Mouse (Mus musculus) ZHBTc4 (cell line): ENCODE measurements around the gene Asb18.
A peak's percentile ranks its signal among the peaks of the same experiment; 100 is the strongest.

Source experiments
- DNase-seq: peaks from one replicate; pipeline ENCODE4 v3.0.0-alpha.2; 2011; ENCODE audit warnings: low read depth, low spot score

The Asb18 gene

GRCm38 (mm10) chr1:89971848-89972247, 42.6 kb downstream of the Asb18 start:
- DNase-seq = no peak

- no peak for DNase-seq
These were observed 44.8 kb downstream of the Asb18 start for GRCm38 (mm10) chr1:89969714-89970110.

- peak; percentile 39 for DNase-seq
These were observed 45.3 kb downstream of the Asb18 start for GRCm38 (mm10) chr1:89969072-89969713.

GRCm38 (mm10) chr1:89968111-89968851, 46.2 kb downstream of the Asb18 start:
- DNase-seq = peak; percentile 83

GRCm38 (mm10) chr1:89967585-89967984, 46.9 kb downstream of the Asb18 start:
- DNase-seq = no peak

GRCm38 (mm10) chr1:89964426-89964825, 50.0 kb downstream of the Asb18 start:
- DNase-seq = no peak

GRCm38 (mm10) chr1:89963296-89963695, 51.2 kb downstream of the Asb18 start:
- no peak for DNase-seq

GRCm38 (mm10) chr1:89962092-89962491, 52.4 kb downstream of the Asb18 start:
- peak; percentile 47 for DNase-seq

GRCm38 (mm10) chr1:89959393-89959792, 55.1 kb downstream of the Asb18 start:
- peak; percentile 59 for DNase-seq

- DNase-seq = peak; percentile 87
These were observed 71.3 kb downstream of the Asb18 start for GRCm38 (mm10) chr1:89943202-89943601.

- DNase-seq = no peak
These were observed 72.0 kb downstream of the Asb18 start for GRCm38 (mm10) chr1:89942395-89942976.

GRCm38 (mm10) chr1:89941701-89942381, 72.6 kb downstream of the Asb18 start:
- DNase-seq = peak; percentile 76

GRCm38 (mm10) chr1:89940961-89941524, 73.4 kb downstream of the Asb18 start:
- no peak for DNase-seq

GRCm38 (mm10) chr1:89939981-89940726, 74.3 kb downstream of the Asb18 start:
- DNase-seq = peak; percentile 96

- DNase-seq = no peak
These were observed 74.9 kb downstream of the Asb18 start for GRCm38 (mm10) chr1:89939596-89939960.

- DNase-seq = peak; percentile 91
These were observed 75.4 kb downstream of the Asb18 start for GRCm38 (mm10) chr1:89938884-89939595.

- peak; percentile 89 for DNase-seq
These were observed 78.7 kb downstream of the Asb18 start for GRCm38 (mm10) chr1:89935493-89936348.

- DNase-seq = peak; percentile 68
These were observed 79.9 kb downstream of the Asb18 start for GRCm38 (mm10) chr1:89934316-89935260.
